Mouse (Mus musculus) heart, adult 18-20 months (tissue): ENCODE data around the gene Olfr1189. TPM values are rescaled to one million over a fixed set of nuclear protein-coding genes. Genes with fewer than 3 reads are reported as not detected.
"Not testable (repeated sequence)": the region's sequence is repeated elsewhere in the genome, so short reads cannot be mapped to it uniquely, and the experiment has no call there.

Experiments used
- DNase-seq, 2 experiments: peaks; one replicate each; pipeline ENCODE4 v3.0.0; 2021 to 2022; ENCODE audit warnings: mixed read lengths in 1 of 2
- long read RNA-seq, 2 experiments: library from polyadenylated mRNA; stranded (forward); transcript quantifications; one replicate each; pipeline ENCODE4 v2.0.0; 2021
- total RNA-seq, 2 experiments: library from RNA; stranded (reverse); gene quantifications; 2 replicates each; pipeline ENCODE4 v1.2.3; 2021

The Olfr1189 gene
- total RNA-seq, result not detected
- long read RNA-seq, experiment 1, result 0 reads
- long read RNA-seq, experiment 2, result 0 reads

- no peak for DNase-seq
Observed at GRCm38 (mm10) chr2:88586154-88586553, at the start of gene Olfr1189. Olfr1189 (plus strand) TSS chr2:88586454.

- DNase-seq, result no peak
Observed at GRCm38 (mm10) chr2:88556635-88557034, 29.6 kb upstream of the Olfr1189 start, which contains the start of gene Olfr1188. Olfr1188 (plus strand) TSS chr2:88556935.

GRCm38 (mm10) chr2:88572696-88573095 is 13.6 kb upstream of the Olfr1189 start:
- not testable (repeated sequence) for DNase-seq

- not testable (repeated sequence) for DNase-seq
Observed at GRCm38 (mm10) chr2:88640242-88640641, 54.0 kb downstream of the Olfr1189 start, which contains the start of gene Olfr1191-ps1. Olfr1191-ps1 (plus strand) TSS chr2:88640542.

Other genes starting within 250 kb of the Olfr1189 start
- gene Olfr1176, start 249.7 kb upstream of the Olfr1189 start, total RNA-seq, result not detected
- not detected for gene Olfr1177-ps, start 240.0 kb upstream of the Olfr1189 start, total RNA-seq
- not detected for gene Olfr1178, start 199.4 kb upstream of the Olfr1189 start, total RNA-seq
- not detected for gene Olfr1179, start 180.0 kb upstream of the Olfr1189 start, total RNA-seq
- gene Olfr1180, start 167.3 kb upstream of the Olfr1189 start, total RNA-seq, result not detected
- not detected for gene Olfr1181, start 160.3 kb upstream of the Olfr1189 start, total RNA-seq
- not detected for gene Gm13757, start 137.3 kb upstream of the Olfr1189 start, total RNA-seq
- not detected for gene Olfr1183, start 131.6 kb upstream of the Olfr1189 start, total RNA-seq
- not detected for gene Olfr1184, start 102.9 kb upstream of the Olfr1189 start, total RNA-seq
- not detected for gene Olfr1185-ps1, start 93.1 kb upstream of the Olfr1189 start, total RNA-seq
- gene Olfr1186, start 67.9 kb upstream of the Olfr1189 start, total RNA-seq, result not detected
- not detected for gene Olfr1188, start 29.5 kb upstream of the Olfr1189 start, total RNA-seq
- not detected for gene Olfr1191-ps1, start 54.1 kb downstream of the Olfr1189 start, total RNA-seq
- not detected for gene Olfr1192-ps1, start 62.1 kb downstream of the Olfr1189 start, total RNA-seq
- not detected for gene Olfr1193, start 89.2 kb downstream of the Olfr1189 start, total RNA-seq
- gene Olfr1195, start 102.7 kb downstream of the Olfr1189 start, total RNA-seq, result not detected
- gene Olfr1196, start 118.1 kb downstream of the Olfr1189 start, total RNA-seq, result not detected
- not detected for gene Olfr1197, start 145.9 kb downstream of the Olfr1189 start, total RNA-seq
- gene Olfr1198, start 164.9 kb downstream of the Olfr1189 start, total RNA-seq, result not detected
- not detected for gene Olfr1199, start 174.0 kb downstream of the Olfr1189 start, total RNA-seq
- not detected for gene Olfr1200, start 184.0 kb downstream of the Olfr1189 start, total RNA-seq
- not detected for gene Olfr1201, start 206.6 kb downstream of the Olfr1189 start, total RNA-seq
- not detected for gene Olfr1202, start 228.0 kb downstream of the Olfr1189 start, total RNA-seq
- gene Olfr1205, start 243.3 kb downstream of the Olfr1189 start, total RNA-seq, result not detected